Mouse (Mus musculus): ENCODE measurements around the gene Rora.

DNA sequence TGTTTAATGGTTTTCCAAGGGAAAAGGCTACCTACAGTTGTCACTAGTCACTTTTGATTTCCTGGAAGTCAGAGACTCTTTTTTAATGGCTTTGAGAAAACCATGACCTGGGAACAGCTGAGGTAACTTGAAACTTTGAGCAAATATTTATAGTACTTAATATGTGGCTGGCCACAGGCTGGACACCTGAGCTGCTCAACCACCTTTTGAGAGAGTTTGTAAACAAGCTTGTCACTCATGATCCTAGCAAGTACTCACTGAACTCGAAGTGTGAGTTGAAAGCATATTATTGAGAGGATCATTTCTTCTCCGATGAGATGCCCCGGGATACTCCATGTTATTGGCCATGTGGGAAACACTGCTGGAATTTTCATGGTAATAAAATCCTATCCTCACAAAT lies 353.1 kb downstream of the Rora start:
- TF ChIP-seq CTCF (IDR thresholded peaks at IDR 0.05; ENCODE audit: control insufficient read depth, insufficient read depth, insufficient read length) = no peak
- TF ChIP-seq CEBPB (IDR thresholded peaks at IDR 0.05; ENCODE audit: low read depth) = no peak
- TF ChIP-seq USF1 (IDR thresholded peaks at IDR 0.05; ENCODE audit: low read depth) = no peak
- TF ChIP-seq FOSL1 (IDR thresholded peaks at IDR 0.05; ENCODE audit: insufficient read depth, low read length, poor library complexity, severe bottlenecking) = no peak
- no peak for TF ChIP-seq MAX (IDR thresholded peaks at IDR 0.05)
